Mouse (Mus musculus): ENCODE results near the gene Mief1. TPM values are rescaled to one million over a fixed set of nuclear protein-coding genes. Genes with fewer than 3 reads are reported as not detected.

The Mief1 gene
- total RNA-seq, 2 experiments from 2014 or later = 42.8 to 46.6 TPM

DNA sequence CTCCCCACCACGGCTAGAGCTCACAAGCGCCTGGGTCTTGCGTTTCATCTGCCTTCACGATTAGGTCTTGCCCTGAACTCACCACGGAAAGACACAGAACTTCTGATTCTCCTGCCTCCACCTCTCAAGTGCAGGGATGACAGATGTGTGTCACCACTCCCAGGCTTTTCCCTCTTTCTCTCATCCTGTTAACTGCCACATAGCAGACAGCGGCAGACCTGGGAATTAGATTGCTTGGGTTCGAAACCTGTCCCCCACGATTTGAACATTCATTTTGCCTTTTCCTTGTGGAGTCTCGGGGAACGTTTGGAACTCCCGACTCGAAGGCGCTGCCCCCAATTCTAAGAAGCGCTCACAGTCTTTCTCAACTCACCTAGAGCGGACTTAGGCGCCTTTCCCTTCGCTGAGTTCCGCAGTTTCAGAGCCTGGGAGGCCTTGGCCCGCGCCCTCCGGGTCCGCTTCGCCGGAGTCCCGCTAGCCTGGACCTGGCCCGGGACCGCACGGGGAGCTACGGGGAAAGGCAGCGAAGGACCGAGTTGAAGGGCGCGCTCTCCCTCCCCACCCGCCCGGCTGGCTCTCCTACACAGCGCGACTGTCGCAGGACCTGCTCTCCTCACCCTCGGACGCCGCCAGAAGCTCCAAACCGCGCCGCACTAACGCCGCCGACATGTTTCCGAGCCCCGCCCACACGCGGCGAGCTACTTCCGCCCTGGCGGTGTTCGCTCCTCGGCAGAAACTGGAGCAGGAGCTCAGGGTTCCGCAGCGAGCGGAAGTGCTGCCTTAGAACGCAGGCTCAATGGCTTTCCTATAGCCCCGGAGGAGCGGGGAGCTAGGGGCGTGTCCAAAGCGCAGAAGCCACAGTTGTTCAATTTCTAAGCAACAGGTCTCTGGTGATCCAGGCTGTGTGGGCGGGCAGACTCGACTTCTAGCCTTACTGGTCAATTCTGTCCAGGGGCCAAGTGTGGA lies 30.1 kb downstream of the Mief1 start, which contains the start of gene Rps19bp1:
Rps19bp1 (minus strand) TSS at position 706 of the 966 bp plus-strand sequence.
- DNase-seq = peak; percentile 91

DNA sequence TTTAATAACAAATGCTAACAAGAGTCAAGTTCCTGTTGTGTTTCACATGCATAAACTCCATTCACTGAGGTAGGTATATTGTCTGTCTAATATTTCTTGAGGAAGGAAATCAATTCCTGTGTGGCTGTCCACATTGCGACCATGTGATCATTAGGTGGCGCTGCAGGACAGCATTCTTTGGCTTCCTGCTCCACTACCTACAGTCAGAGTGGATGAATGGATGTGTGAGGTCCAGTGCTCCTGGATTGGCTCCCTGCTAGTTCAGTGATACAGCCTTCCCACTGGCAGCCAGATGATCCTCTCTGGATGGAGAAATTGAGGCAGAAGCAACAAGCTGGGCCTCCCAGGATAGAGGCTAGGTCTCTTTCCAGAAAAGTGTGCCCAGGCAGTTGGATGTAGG lies 32.5 kb downstream of the Mief1 start:
- DNase-seq = peak; percentile 84

DNA sequence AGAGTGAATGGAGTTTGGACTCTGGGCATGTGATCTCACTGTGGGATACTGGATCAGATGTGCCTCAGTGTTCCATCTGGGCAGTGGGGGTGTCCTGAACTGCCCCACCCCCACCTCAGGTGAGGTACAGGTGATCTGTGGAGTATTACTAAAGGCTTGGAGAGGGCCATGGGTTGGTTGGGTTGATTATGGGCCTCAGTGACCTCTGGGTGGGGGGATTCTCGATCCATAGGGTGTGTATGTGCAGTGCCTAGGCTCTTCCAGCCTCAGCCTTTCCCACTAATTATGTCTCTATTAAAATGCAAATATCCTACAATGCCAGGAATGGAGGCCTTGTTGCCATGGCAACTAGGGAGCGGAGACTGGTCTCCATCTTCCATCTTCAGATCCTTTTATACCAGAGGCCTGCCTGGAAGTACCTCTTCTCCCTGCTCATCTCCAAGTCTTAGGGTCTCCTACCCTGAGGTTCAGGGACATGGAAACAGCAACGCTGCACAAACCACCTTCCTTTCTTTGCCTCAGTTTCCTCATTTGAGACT lies 38.1 kb downstream of the Mief1 start:
- no peak for DNase-seq

DNA sequence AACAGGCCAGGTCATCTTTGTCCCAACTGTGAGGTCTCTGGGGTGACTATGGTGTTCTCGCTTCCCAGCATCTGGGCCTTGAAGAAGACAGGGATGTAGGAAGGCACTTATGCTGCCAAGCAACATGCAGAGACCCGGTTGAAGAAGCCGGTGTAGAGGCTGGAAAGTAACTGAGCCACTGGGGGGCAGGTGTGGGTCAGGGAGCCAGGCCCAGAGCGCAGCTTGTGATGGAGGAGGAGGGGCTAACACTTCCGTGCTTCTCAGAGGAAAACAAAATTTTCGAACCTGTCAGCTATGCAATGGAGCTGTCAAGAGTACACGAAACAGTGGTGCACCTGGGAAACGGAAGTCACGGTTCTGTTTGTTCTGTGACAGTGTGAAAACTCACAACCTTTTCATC lies 43.3 kb downstream of the Mief1 start:
- DNase-seq = no peak

DNA sequence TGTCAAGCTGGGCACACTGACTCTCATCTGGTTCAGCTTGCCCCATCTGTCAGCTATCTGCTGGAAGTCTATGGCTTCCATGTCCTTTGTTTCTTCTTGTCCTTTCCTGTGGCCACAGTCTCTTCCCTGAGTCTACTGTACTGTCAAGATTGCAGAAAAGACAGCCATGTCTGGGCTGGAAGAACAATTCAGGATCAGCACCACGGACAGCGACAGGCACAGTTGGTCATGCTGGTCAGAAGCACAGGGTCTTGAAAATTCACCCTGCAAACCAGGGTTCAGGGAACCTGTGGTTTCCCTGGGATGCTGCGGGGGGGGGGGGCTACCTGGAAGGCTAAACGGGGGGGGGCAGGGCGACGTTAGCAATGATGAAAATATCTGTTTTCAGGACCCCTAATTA lies 43.8 kb downstream of the Mief1 start:
- peak; percentile 83 for DNase-seq

DNA sequence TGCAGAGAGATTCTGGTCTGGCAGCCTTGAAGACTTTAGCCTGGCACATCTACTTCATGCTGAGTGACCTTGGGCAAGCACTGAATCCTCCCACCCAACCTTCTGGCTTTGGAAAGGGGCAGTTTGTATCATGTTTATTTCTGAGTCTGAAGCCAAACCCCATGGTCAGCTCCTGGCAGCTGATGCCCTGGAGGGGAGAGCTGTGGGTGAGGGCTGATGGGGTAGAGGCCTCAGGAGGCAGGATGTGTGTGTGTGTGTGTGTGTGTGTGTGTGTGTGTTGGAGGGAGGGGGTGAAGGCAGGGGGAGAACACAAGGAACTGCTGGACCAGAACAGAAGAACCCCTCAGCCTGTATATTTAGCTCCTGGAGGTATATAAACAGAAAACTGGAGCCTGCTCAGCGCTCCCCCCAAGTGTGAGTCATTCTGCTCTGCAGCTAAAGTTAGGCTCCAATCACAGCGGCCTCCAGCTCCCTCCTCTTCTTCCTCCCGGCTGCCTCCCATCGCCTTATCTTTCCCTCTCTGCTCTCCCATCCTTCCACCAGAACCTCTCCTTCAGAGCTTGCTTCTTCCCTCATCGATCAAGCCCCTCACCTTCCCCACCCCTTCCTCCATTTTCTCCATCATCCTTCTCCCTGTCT lies 44.4 kb downstream of the Mief1 start:
- no peak for DNase-seq

DNA sequence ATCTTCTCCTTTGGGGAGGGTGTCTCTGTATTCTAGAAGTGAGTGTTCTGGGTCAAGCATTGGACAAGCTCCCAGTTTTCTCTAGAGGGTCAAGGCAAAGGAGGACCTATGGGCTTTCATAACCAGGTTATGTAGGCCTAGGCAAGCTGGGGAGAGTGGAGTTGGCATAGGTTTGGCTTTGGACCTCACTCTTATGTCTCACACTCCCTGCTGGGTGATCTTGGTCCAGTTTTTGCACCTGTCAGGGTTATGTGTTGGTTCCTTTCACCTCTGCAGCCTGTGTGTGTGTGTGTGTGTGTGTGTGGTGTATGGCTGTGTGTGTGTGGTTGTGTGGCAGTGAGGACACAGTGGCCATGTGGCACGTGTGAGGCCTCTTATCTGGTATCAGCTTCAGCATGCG lies 45.2 kb downstream of the Mief1 start:
- no peak for DNase-seq

DNA sequence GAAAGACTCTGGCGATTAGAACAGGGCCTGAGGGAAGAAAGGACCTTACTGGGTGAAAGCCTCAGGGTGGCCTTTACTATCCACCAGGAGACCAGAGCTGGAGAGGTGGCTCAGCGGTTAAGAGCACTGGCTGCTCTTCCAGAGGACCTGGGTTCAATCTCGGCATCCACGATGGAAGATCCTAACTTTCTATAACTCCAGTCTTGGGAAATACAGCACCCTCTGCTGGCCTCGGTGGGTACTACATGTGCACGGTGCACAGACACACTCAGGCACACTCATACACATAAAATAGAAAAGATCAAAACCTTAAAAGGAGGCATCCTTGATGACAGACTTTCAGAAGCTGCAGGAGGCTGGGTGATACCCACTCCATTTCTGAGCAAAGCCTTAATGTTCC lies 46.8 kb downstream of the Mief1 start:
- peak; percentile 52 for DNase-seq

DNA sequence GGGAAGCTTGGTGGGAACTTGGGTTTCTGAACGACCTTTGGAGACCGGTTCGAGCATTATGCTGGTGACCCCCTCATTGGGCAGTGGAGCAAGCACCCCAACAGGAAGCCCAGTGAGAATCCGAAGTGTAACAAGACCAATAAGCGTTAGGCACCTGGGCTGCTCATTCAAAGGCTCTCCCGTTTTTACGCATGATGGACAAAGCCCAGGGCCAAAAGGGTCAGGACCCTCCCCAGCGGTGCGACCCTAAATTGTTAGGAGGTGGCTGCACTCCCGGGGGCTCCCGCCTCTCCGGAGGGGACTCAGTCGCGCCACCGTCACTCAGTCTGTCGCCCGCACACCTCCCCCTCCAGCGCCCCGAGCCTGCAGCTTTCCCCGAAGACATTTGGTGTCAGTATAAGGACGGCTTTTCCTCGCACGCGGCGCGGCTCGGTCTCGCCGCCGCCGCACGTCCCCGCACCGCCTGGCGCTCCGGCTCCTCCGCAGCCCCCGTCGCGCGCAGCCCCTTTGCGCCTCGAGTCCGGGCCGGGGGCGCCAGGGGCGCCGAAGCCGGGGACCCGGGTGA lies 53.1 kb downstream of the Mief1 start, which contains the start of gene Cacna1i:
Cacna1i (plus strand) TSS at position 388 of the 565 bp plus-strand sequence.
- DNase-seq = peak; percentile 23

DNA sequence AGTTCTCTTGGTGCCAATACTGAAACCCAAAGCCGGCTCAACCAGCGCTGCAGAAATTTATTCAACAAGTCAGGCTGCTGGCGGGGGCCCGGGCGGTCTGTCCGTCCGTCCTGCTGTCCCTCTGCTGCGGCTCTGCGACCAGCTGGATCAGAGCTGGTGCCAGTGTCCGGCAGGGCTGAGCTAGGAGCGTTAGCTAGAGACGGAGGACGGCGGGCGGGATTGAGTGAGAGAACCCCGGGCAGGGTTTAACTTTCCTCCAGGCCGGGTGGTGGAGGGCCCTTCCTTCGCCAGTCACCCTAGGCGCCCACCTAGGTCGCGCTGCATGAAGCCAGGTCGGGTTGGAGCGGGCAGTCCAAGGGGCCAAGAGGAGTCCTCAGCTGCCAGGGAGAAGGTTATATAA lies 54.2 kb downstream of the Mief1 start:
- DNase-seq = peak; percentile 11

DNA sequence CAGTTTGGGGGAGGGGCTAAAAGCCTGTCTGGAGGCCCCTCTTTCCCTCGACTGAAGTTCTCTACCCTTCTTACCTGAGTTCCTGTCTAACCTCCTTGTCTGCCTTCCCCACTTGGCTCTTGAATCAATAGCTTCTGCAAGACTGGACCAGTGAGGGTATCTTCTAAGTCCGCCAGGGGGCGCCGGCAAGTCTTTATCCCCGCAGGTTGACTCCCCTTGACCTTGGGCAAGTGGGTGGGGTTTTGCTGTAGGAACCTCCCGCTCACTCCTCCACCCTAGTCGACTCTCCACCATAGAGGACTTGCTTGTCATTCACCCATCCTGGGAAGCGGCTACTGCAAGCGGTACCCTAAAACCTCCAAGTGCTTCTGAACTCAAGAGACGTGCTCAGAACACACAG lies 55.6 kb downstream of the Mief1 start:
- peak; percentile 85 for DNase-seq

DNA sequence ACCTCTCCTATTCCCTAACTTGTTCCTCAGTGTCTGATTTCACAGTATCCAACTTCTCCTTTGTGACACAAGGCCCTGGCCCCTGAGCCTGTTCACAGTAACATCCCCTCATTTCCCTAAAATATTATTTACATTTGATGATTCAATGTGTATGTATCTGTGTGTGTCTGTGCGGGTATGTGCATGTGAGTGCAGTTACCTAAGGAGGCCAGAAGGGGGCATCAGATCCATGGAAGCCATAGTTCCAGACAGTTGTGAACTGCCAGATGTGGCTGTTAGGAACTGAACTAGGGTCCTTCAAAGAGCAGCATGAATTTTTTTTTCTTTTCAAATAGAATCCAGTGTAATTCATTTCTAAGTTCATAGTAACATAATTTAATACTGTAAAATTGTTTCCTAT lies 63.3 kb downstream of the Mief1 start:
- DNase-seq = no peak

Other genes starting within 250 kb of the Mief1 start
- gene Pdgfb, start 219.0 kb upstream of the Mief1 start, total RNA-seq (2021) = 10 to 100 TPM; 37.8 to 46.7 TPM
- 10 to 100 TPM; 30.2 to 35.0 TPM for gene Syngr1, start 142.7 kb upstream of the Mief1 start, total RNA-seq (2021)
- gene Rpl3, start 142.2 kb upstream of the Mief1 start, total RNA-seq (2021) = 100 to 1,000 TPM; 672 to 709 TPM
- gene Tab1, start 100.9 kb upstream of the Mief1 start, total RNA-seq (2021) = 10 to 100 TPM; 16.3 to 28.9 TPM
- gene Mgat3, start 60.3 kb upstream of the Mief1 start, total RNA-seq (2021) = 1 to 10 TPM; 6.0 to 8.0 TPM
- gene AC140267.1, start 1.8 kb downstream of the Mief1 start, total RNA-seq (2021) = 10 to 100 TPM in 1 of 2 experiments, 1 to 10 TPM in 1; 6.9 to 19.1 TPM
- 100 to 1,000 TPM; 121 to 199 TPM for gene Atf4, start 21.2 kb downstream of the Mief1 start, total RNA-seq (2021)
- 10 to 100 TPM; 33.0 to 37.6 TPM for gene Rps19bp1, start 30.3 kb downstream of the Mief1 start, total RNA-seq (2021)
- gene Cacna1i, start 53.2 kb downstream of the Mief1 start, total RNA-seq (2021) = 1 to 10 TPM in 1 of 2 experiments, under 1 TPM in 1; 0.27 to 1.1 TPM

All from adrenal gland, postnatal 10 days (tissue).